Mouse (Mus musculus) B cell, adult 2 months (primary cell): ENCODE measurements around the gene Optc.

Source experiments
- DNase-seq, 2 experiments: peaks; one replicate each; pipeline ENCODE4 v3.0.0; 2022

The Optc gene

DNA sequence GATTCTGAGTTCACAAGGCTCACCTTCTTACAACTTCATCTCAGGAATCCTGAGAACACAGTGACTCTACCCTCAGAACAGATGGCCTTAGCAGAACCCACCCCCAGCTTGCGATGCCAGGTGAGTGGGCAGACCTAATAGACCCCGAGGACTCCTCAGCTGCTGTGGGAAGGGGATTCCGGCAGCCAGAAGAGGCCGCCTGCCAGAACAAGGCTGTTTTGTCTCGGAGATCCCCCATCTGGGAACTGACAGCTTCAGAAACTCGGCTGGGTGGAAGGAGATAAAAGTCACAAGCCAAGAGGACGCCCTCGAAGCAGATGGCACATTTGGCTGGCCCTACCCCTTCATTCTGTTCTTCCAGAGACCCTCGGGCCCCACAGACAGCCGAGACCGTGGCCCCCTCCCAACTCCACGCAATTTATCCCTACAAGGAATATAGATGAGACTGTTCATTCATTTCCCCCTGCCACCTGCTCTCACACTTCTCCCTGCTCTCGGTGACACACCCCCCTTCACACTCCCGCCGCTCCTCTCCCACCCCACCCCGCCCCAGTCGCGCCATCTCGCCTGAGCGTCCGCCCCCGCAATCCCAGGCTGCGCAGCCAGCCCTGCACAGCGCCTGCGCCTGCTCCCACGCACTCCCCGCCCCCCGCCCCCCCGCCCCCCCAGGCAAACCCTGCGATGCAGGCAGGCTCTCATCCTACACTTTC lies at the start of gene Optc:
TSS of gene Optc (minus strand) at position 51 of the 710 bp plus-strand sequence.
- no peak for DNase-seq

DNA sequence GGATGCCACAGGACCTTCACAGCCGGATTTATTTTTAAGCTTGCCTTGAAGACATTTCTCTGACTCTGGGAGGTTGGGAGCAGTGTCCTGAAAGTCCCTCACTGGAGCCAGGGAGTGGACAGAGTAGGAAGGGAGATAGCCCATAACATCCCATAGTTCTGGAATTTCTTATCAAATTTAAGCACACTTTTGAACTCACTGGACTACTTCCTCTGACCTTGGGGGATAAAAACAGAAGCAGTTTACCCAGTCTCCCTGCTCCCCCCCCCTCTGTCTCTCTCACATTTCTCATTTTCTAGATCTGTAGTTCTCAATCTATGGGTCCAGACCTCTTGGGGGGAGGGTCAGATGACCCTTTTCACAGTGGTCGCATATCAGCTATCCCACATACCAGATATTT lies 46.2 kb upstream of the Optc start:
- no peak for DNase-seq

DNA sequence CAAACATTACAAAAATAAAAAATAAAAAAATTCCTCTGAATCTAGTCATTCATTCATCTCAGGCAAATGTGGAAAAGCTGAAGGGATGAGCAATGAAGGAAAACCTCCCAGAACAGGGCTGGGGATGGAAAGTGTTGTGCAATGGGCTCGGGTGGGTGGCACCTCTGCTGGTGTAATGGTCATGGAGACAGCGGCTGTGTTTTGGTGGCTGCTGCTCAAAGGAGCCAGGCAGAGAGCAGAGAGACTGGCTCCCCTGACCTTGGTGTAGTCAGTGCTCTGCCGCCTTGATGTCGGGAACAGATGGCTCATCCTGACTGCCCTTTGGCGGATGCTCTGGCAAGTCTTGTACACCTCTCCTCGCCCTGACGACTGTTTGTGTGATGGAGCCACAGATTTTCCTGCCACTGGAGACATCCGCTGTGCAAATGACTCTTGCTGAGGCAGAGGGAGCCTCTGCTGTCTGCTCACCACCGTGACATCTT lies 45.5 kb upstream of the Optc start:
- DNase-seq = no peak

DNA sequence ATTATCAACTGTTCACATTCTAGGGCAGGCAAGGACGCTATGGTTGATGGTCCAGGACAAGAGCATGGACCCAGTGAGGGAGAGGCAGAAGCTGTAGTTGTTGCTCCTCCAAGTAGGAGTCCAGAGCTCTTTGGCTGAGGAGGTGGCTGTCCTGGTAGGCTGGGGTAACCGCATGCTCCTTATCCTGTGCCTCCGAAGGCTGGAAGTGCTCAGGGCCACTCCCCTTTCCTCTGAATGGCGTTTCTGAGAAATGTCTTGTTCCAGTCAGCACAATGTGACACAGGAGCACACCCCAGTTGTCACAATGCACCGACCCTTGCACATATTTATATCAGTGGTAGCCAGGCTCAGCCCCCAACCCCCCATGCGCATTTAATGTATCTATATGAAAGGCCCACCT lies 43.8 kb upstream of the Optc start:
- no peak for DNase-seq

DNA sequence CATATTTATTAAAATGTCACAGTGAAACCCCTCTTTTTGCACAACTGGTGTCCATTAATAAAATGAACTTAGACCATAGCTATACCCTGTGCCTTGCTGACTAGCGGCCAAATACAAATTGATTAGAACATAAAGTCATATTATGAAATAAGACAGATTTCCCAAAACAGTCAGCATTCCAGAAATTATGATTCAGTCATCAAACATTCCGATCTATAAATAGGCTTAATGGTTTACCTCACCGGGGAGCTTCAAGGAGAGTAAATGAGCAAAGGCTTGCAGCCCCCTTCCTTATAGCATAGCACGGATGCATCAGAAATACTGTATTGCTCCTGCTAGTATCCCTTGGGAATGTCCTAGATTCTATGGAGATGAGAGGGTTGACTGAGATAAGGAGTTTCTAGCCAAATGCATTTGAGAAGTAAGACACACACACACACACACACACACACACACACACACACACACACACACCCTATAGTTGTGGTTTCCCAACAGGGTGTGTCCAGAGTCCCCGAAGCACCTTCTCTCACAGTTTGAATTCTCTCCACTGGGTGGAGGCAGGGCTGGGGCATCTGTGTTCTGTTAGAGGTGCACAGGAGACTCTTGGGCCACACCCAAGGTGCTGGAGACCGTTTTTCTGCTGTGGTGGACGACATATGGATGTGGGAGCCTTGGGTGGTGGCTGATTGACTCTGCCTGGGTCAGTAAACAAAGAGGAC lies 42.4 kb upstream of the Optc start:
- DNase-seq = no peak

DNA sequence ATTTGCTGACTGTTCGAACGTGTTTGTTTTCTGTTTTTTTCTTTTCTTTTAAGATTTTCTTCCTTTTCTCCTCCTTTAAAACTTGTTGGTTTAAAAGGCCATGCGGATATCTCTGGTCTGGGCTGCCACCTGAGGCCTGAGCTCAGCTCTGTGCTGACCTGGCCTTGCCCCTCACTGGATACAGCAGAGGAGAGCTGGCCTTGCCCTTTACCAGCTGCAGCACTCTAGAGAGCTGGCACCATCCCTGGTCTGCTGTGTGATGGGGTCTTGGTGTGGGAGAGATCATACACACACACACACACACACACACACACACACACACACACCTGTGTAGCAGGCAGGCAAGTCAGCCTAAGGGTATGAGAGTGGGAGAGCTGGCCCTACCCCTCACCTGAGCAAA lies 37.3 kb upstream of the Optc start:
- DNase-seq = no peak

DNA sequence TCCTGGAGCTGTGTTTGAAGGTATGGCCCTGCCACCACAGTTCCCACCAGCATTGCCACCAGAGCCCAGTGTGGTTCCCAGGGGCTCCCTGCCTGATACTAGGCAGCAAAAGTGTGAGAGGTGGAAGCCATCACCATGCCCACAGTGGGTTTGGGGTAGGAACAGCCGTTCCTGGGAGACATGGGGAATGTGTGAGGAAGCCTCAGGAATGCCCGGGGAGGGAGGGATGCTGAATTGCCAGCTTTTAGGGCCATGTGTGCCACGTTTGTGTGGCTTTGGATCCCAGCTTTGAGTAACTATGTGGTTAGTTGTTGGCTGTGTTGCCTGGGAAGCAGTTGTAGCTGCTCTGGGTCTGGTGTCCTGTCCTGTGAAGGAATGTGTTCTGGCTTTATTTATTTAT lies 34.1 kb upstream of the Optc start:
- no peak for DNase-seq

DNA sequence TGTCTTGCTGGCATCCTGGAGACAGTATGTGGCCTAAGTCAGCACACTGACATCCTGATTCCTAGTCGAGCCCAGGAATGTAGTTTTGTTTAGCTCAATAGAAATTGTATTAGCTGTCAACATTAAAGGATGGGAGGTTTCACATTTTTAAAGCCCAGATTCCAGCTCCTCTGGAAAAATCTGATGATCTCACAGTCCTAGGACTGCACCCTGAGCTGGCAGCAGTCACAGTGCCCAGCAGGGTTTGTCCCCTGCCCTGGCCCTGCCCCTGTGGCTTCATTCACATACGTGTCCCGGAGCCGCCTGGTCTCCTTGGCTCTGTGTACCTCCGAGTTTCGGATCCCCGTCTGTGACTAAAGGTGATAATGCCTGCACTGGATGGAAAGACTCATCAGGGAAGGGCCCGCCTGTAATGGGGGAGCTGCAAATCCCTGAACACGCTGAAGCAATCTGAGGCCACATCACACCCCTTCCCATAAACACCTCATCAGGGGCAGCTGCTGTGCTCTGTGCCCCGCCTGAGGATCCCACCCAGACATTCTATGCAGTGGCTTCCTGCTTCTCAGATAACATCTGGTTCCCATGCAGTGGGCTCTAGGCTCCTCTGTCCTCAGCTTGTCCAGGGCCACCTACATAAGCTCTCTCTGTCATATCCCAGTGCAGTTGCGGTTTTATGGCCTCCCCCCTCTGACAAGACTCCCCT lies 33.5 kb upstream of the Optc start:
- DNase-seq = no peak

DNA sequence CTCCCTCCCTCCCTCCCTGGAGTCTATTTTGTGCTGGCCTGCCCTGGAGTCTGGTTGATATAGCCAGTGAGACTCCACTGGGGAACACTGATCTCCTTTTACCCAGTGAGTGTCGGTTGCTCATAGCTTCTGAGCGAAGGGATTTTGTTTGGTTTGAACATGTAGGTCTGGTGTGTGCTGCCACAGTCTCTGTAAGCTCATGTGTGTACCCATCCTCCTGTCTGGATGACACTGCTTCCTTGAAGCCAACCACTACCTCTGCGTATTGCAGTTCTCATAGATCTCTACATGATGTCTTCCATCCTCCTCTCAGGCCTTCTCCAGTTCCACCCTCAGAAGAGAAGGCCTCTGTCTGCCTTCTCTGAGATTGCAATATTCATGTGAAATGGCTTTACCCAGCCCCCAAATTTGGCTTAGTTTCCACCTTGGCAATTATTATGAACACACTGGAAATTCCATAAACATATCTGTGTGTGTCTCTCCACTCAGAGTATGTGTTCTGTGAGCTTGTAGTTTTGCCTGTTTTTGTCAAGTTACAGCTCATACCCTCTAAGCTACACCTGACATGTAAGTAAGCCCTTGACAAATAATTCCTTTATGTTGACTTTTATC lies 32.8 kb upstream of the Optc start:
- DNase-seq = no peak

DNA sequence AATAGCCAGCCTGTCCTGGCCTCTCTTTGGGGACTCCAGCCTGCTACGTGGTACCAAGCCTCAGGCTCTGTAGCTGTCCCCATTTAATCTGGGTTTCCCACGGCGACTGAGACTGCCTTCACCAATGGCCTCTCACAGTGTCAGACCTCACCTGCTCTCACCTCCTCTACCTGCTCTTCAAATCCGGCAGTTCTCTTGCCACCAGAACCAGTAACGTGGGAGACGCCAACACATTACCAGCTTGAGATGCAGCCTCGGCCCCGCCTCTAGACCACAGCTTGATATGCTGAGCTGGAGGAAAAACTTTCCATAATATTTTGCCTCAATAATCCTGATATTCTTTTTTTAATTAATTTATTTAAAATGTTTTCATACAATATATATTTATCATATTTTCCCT lies 31.9 kb upstream of the Optc start:
- DNase-seq = no peak

DNA sequence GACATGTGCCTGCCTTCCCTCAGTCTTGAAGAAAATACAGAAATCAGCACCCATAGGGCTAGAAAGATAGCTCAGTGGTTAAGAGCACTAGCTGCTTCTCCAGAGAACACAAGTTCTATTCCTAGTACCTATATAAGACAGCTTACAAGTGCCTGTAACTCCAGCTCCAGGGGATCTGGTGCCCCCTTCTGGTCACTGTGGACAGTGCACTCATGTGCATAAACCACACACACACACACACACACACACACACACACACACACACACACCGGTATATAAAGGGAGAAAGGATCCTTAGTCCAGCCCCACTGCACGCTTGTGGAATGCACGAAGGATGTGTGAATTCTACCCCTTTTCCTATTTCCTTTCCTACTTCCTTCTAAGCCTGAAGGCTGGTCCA lies 28.4 kb upstream of the Optc start:
- DNase-seq = no peak

DNA sequence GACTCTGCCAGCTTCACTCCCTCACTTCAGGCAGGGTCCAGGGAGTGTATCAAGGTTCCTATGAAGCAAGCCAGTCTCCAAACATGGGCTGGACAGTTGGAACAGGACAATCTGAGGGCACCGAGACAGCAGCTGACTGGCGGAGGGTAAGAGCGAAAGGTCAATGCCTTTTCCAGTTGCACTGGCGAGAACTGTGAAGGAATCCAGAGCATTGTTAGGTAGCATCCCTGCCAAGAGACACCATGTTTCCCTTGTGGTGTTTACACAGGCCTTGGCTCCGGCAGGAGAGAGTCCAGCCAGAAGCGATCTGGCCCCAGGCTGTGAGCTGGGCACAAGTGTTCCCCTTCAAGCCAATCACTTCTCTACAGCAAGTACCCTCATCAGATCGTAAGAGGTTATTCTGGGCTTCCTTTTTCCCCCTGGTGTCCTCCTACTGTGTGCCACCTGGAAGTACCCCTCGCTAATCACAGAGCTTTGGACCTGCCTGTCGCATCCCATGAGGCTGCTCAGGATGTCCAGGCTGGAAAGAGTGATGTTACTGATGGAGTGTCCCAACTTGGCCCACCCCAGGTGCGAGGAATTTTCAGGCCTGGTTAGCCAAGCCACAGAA lies 26.7 kb upstream of the Optc start:
- no peak for DNase-seq

DNA sequence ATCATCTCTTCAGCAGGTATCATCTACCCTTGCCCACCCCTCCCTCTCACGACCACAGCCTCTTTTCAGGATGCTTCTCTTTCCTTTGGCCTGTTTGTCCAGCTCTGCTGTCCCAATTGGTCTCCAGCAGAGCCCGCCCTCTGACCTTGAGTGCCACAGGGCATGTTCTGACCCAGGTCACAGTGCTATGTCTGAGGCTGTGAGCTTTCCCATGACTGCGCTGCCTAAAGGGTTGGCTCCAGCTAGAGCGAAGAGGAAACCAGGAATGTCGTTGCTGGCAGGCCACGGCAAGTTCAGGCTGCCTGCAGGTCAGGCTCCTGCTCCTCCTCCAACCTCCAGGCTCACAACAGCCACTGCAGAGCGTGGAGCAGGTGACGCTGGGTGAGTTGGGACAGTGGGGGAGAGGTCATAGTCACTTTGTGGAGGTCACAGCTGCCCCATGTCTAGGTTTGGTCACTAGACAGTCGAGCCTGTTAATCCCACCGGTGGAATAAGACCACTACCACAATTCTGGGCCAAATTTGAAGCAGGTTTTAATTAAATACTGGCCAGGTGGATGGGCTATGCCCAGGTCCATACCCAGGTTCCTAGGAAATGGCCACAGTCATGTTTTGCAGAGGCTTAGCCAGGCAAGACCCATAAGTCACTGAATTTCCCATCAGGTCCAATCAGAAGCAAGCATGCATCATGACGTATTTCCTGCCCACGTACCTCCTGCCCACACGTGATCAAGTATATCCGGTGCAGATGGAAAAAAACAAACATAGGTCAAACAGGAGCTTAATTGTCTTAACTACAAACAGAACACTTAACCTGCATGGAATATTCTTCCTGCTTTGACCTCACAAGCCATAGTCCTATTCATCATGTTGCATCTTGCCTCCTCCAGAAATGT lies 25.7 kb upstream of the Optc start:
- no peak for DNase-seq

DNA sequence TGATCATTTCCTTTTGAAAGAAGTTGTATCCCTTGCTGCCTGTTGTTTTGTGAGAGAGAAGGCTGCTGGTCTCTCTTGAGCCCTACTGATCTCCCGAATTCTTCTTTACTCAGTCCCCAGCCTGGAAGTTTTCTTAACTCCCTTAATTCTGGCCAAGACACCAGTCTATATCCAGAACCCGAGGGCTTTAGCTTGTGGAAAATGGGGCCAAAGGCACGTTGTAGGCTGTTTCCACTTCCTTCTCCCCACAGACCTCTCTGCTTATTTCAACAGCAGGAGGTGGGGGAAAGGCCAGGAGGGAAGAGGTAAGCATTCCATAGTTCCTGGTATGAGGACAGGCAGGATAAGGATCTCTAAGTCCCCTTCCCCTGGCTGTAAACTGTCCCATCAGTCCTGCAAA lies 22.2 kb upstream of the Optc start:
- no peak for DNase-seq

DNA sequence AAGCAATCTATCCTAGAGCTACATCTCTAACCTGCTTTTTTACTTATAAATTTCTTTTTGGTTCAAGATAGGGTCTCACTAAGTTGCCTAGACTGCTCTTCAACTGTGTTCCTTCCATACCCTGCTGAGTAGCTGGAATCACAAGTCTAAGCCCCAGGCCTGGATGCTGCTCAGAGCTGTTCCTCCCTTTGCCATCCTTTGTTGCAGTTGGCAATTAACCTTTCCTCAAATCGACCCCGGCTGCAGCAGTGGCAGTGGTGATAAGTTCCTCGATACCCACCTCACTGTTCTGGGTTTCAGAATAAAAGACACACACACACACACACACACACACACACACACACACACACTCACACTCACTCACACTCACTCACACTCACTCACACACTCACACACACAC lies 17.4 kb upstream of the Optc start:
- DNase-seq = no peak

DNA sequence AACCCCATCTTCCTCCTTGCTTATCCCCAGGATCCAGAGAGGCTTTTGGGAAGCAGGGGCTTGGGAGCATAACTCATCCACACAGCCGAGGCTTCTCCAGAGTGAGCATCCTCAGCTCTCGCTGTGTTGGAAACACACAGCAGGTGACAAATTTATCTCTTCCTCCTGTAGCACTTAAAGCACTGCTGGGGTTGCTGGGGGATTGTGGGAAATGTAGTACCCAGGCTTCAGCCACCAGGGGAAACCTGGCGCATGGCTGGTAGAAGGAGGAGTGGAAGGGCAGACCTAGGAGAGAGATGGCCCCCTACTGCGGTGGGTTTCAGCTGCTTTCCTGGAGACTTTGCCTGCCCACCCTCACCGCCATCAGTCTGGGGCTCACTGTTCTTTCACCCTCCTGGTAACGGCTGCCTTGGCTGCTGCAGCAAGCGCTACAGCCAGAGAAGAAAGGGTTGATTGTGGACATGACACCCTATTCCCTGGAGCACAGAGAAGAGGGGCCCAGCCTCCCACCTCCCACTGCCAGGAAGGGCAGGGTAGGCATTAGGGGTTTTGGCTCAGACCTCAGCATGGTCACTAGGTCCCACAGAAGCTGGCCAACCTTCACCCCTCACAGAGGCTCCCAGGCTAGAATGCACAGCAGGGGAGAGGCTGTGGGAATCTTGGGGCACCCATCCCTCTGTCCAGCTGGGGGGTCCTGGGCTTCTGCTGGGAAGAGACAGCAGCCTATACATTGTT lies 16.5 kb upstream of the Optc start:
- DNase-seq = no peak

DNA sequence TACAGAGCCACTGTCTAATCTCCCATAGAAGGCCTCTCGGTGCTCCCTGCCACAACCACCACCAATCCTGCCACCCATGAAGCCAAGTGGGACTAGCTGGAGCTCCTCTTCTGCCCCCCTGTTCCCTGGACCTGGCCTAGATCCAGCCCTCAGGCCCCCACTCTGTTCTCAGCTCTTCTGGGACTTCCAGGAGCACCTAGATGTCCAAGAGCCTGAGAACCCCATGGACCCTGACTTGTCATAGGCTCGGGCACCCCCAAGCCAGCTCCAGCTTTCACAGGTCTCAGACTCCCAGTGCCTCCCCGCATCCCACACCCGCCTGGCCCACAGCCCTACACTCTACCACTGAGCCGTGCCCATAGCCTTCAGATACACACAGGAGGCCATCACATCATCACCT lies 15.3 kb upstream of the Optc start:
- DNase-seq = no peak

DNA sequence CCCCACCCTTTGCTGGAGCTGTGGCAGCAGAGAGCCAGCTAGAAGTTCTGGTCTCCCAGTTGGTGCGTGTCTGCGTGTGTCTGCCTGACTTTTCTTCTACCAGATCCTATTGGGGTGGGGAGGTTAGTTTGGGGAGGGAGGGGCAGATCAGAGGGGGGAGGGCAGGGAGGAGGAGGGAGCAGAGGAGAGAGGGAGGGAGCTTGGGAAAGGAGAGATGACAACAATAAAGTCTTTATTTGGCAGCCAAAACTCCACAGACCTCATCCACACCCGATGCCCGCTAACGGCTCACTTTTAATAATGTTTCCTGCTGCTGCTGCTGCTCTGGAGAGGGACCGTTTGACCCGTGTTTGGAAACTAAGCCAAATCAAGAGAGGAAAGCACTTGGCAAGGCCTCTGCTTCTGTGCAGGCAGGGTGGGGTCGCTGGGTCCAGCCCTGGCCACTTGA lies 13.5 kb upstream of the Optc start, which contains the start of gene Prelp:
TSS of gene Prelp (minus strand) at position 111 of the 448 bp plus-strand sequence.
- no peak for DNase-seq

DNA sequence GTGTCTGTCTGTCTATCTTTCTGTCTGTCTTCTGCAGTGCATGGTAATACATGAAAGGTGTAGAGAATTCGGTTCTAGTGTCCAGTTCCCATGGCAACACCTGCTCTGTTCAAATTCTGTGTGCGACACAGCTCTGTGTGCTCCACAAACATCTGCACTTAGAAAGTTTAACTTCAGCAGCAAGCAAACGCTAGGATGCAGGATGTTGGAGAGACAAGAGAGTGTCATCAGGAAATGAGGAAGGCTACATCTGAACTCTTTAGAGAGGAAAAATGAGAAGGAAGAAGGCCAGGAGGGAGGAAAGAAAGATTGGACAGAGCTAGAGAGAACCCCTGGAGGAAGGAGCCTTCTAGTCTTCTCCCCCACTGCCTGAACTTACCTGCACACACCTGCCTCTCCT lies 13.1 kb upstream of the Optc start:
- DNase-seq = no peak

DNA sequence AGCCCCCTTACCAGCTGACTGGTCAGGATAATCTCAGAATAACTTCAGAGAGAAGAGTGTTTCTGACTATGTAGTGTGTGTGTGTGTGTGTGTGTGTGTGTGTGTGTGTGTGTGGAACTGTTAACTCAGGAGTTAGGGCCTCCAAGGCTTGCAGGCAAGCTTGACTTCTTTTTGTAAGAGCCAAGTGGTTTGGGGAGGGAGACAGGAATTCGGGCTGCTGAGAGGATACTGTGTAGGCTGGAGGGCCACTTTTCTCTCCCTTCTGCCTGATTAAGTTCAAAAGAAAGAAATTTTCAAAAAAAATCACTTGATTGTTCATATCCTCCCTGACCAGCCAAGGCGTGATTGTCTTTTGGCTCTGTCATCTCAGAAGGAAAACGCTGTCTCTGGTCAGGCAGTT lies 12.6 kb upstream of the Optc start:
- no peak for DNase-seq

DNA sequence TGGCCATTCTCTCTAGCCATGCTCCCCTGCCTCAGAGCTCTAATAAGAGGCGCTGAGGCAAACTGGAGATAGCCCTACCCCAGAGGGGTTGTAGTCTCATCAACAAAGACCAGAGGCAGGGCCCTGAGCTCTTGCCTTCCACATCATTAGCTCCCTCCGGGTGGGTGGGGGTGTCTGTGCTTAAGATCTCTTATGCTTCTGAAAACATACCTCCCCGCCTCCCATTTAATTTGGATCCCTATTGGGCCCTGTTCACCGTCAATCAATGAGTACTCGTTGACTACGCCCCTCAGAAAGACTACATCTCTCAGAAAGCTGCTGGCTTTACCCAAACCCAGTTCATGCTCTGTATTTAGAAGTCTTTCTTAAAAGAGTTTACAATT lies 10.3 kb upstream of the Optc start:
- DNase-seq = no peak
